11 mouse cellular contexts compared by ENCODE assay signal in the genomic region with DNA sequence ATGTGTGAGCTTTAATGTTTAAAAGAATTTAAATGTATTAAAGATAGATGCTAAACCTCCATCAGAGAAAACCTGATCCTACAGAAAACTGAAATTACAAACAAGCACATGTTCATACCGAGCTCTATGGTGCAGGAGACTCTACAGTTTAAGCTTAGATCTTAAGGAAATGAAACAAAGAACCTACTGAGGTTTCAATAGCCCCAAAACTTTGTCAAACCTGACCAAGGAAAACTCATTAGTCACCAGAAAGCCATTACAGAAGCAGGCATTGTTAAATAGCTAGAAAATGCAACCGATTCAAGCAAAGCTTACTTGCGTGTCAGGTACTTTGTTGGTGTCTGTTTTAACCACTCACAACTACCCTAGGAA.
"Had no signal": no experiment of that assay in that cellular context is flagged by ENCODE, and none has a peak within 500 bp of the region (broad histone marks: within the 10 kb centered on the region; RNA-seq: fewer than 3 reads in every experiment).

No protein-coding gene starts in this region.

- DNase-seq: liver, embryonic 13.5 days; right cerebral cortex, adult 18-20 months; right cerebral cortex, postnatal 25 days; spleen, adult 18-20 months; thymus, adult 2 months; thymus, postnatal 36 days had no signal

- H3K4me2 ChIP-seq: limb, embryonic 12.5 days; liver, embryonic 13.5 days; lung, embryonic 15.5 days; midbrain, embryonic 13.5 days had no signal

- H3K9ac ChIP-seq: limb, embryonic 12.5 days; liver, embryonic 13.5 days; liver, postnatal 0 days; lung, embryonic 15.5 days; midbrain, embryonic 13.5 days had no signal

- H3K4me3 ChIP-seq: limb, embryonic 12.5 days; liver, embryonic 13.5 days; lung, embryonic 15.5 days; midbrain, embryonic 13.5 days had no signal

- H3K27me3 ChIP-seq: limb, embryonic 12.5 days; liver, embryonic 13.5 days; lung, embryonic 15.5 days; midbrain, embryonic 13.5 days had no signal

- H3K4me1 ChIP-seq: liver, embryonic 13.5 days; lung, embryonic 15.5 days; midbrain, embryonic 13.5 days had no signal

- H3K27ac ChIP-seq: limb, embryonic 12.5 days; liver, embryonic 13.5 days; lung, embryonic 15.5 days; macrophage; midbrain, embryonic 13.5 days had no signal

- ATAC-seq: midbrain, embryonic 13.5 days had no signal

- H3K9me3 ChIP-seq: liver, embryonic 13.5 days; lung, embryonic 15.5 days; midbrain, embryonic 13.5 days had no signal

- H3K36me3 ChIP-seq: limb, embryonic 12.5 days; liver, embryonic 13.5 days; lung, embryonic 15.5 days; midbrain, embryonic 13.5 days had no signal
